Mouse (Mus musculus) ES-Bruce4 (cell line): ENCODE measurements around the gene Carhsp1.

ENCODE experiments used
- CTCF ChIP-seq: IDR thresholded peaks from one replicate; pipeline ENCODE4 v1.8.1; 2011; ENCODE audit warnings: low read depth, low read length
- EP300 ChIP-seq: IDR thresholded peaks from 2 replicates; pipeline ENCODE4 v1.6.1; 2011; ENCODE audit warnings: low read depth, low read length; ENCODE audit not compliant: insufficient read depth

GRCm38 (mm10) chr16:8678676-8679075, 6.7 kb upstream of the Carhsp1 start:
- no peak for TF ChIP-seq CTCF
- no peak for TF ChIP-seq EP300
